7 mouse cellular contexts compared by ENCODE assay signal in the genomic region with DNA sequence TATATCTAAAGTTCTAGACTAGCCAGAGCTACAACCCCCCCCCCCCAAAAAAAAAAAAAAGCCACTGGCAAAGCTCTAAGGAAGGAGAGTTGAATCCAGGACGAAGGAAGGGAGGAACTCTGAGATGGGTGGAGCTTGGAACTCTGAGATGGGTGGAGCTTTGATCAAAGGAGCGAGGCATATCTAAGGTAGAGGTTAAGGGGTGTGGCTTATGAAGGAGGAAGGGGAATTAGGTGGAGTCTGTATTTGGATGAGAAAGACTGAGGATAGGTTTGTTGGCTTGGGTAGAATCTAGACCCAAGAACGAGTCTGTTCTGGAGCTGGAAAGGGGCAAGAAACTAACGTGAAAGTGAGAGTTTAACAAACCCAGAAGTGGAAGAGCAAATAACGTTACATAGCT. TPM values are rescaled to one million over a fixed set of nuclear protein-coding genes. Genes with fewer than 3 reads are reported as not detected.
A peak's percentile ranks its signal among the peaks of the same experiment; 100 is the strongest.
DNase-seq lines count a peak whose midpoint lies in the region; ATAC-seq and TF ChIP-seq lines count a peak whose summit lies in the region.

No protein-coding gene starts in this region.

- H3K9ac ChIP-seq in lung, postnatal 0 days (replicated peaks; ENCODE audit: low read depth), result no peak overlapping the region

- no peaks in the 10 kb centered on the region; the same call in 1 of the 2 replicates for H3K27me3 ChIP-seq in lung, postnatal 0 days (replicated peaks; ENCODE audit: insufficient read depth, low read length)

- no peak overlapping the region; the same call in 1 of the 2 replicates for H3K4me3 ChIP-seq in lung, postnatal 0 days (ENCODE audit: low read depth, low read length)

- H3K36me3 ChIP-seq in lung, postnatal 0 days (ENCODE audit: insufficient read depth, low read length), result no peaks in the 10 kb centered on the region

- H3K4me2 ChIP-seq in lung, postnatal 0 days (replicated peaks; ENCODE audit: low read depth, low read length), result peak overlapping the region; percentile 51

- no peaks in the 10 kb centered on the region for H3K9me3 ChIP-seq in lung, postnatal 0 days (ENCODE audit: low read length)

- TF ChIP-seq CTCF in lung, postnatal 0 days (IDR thresholded peaks at IDR 0.05), result no peak

- WGBS in lung, postnatal 0 days, result 18% methylated on average over 5 of the region's 5 CpGs

- peak; percentile 47 for DNase-seq in CD4-positive helper T cell, adult 2 months (ENCODE audit: low read depth, low spot score)
- peak; percentile 40 for DNase-seq in CD4-positive, CD25-positive, alpha-beta regulatory T cell, adult 2 months (ENCODE audit: low read depth, low spot score)
- DNase-seq in lung, postnatal 0 days (ENCODE audit: low spot score), result peak; percentile 58
- no peak for DNase-seq in ovary, adult 18-20 months (ENCODE audit: low spot score)
- no peak for DNase-seq in layer of hippocampus, adult 9-11 months
- DNase-seq in B cell, adult 2 months, result no peak

- no peak overlapping the region for H3K27ac ChIP-seq in lung, postnatal 0 days (ENCODE audit: low read length)

- ATAC-seq in granulocyte monocyte progenitor cell, adult 5-6 weeks (replicated peaks; ENCODE audit: poor library complexity, severe bottlenecking), result peak; percentile 49
- ATAC-seq in lung, postnatal 0 days, result peak; percentile 73

- TF ChIP-seq EP300 in lung, postnatal 0 days (IDR thresholded peaks at IDR 0.05), result no peak

- peaks cover 4% of the 10 kb centered on the region; the same call in 1 of the 2 replicates for H3K4me1 ChIP-seq in lung, postnatal 0 days (ENCODE audit: insufficient read depth, low read depth, low read length)

RNA-seq across cellular contexts. Expression of gene Ephx3, which starts 0.5 kb away (rescaled TPM):
- total RNA-seq in granulocyte monocyte progenitor cell, adult 5-6 weeks (2014; fragmentation: Nextera tagmentation), result not detected in 2 replicates
- not detected in 2 replicates for total RNA-seq in granulocyte monocyte progenitor cell, adult 5-6 weeks (2017)
- polyA plus RNA-seq in lung, postnatal 0 days (2015; fragmentation: Nextera tagmentation; extraction: Ambion mirVana), result 0.23 and 0.36 TPM in 2 replicates

RNA-seq across cellular contexts. Expression of gene Notch3, which starts 23.2 kb away (rescaled TPM):
- not detected in 2 replicates for total RNA-seq in granulocyte monocyte progenitor cell, adult 5-6 weeks (2014; fragmentation: Nextera tagmentation)
- total RNA-seq in granulocyte monocyte progenitor cell, adult 5-6 weeks (2017), result not detected in 2 replicates
- polyA plus RNA-seq in lung, postnatal 0 days (2015; fragmentation: Nextera tagmentation; extraction: Ambion mirVana), result 8.3 and 9.7 TPM in 2 replicates

Comparison
In these comparisons a context has a peak if more than half of its experiments do, and no peak if none do; other contexts are left out.
1. DNase-seq: peak in CD4-positive helper T cell, adult 2 months (single experiment), CD4-positive, CD25-positive, alpha-beta regulatory T cell, adult 2 months (single experiment) and lung, postnatal 0 days (single experiment); none in ovary, adult 18-20 months (single experiment), layer of hippocampus, adult 9-11 months (single experiment) and B cell, adult 2 months (0 of 2).